Mouse (Mus musculus) ovary, postnatal 10 days (tissue): ENCODE data around the gene Bloc1s1.

ENCODE experiments used
- DNase-seq: peaks from one replicate; pipeline ENCODE4 v3.0.0; 2022; ENCODE audit warnings: low spot score

Bloc1s1 gene

GRCm38 (mm10) chr10:128923935-128924334, at the start of gene Bloc1s1:
Gene Bloc1s1, minus strand, starts transcription at chr10:128924035.
- no peak for DNase-seq

GRCm38 (mm10) chr10:128972841-128973240, 49.0 kb upstream of the Bloc1s1 start:
- DNase-seq = no peak

GRCm38 (mm10) chr10:128970740-128971250, 47.0 kb upstream of the Bloc1s1 start:
- no peak for DNase-seq

GRCm38 (mm10) chr10:128968341-128968749, 44.5 kb upstream of the Bloc1s1 start:
- DNase-seq = no peak

GRCm38 (mm10) chr10:128965871-128966270, 42.0 kb upstream of the Bloc1s1 start:
- DNase-seq = no peak

GRCm38 (mm10) chr10:128964961-128965360, 41.1 kb upstream of the Bloc1s1 start:
- no peak for DNase-seq

- no peak for DNase-seq
Measured at GRCm38 (mm10) chr10:128960590-128961584, 37.1 kb upstream of the Bloc1s1 start, which contains the start of gene Mettl7b. Gene Mettl7b, minus strand, starts transcription at chr10:128960988.

GRCm38 (mm10) chr10:128960142-128960541, 36.3 kb upstream of the Bloc1s1 start:
- no peak for DNase-seq

- DNase-seq = no peak
Measured at GRCm38 (mm10) chr10:128958340-128958739, 34.5 kb upstream of the Bloc1s1 start.

- DNase-seq = no peak
Measured at GRCm38 (mm10) chr10:128950208-128950887, 26.5 kb upstream of the Bloc1s1 start.

GRCm38 (mm10) chr10:128947496-128947895, 23.7 kb upstream of the Bloc1s1 start:
- DNase-seq = no peak

GRCm38 (mm10) chr10:128945675-128946074, 21.8 kb upstream of the Bloc1s1 start:
- no peak for DNase-seq

GRCm38 (mm10) chr10:128940475-128941061, 16.7 kb upstream of the Bloc1s1 start:
- no peak for DNase-seq

- DNase-seq = no peak
Measured at GRCm38 (mm10) chr10:128938974-128939373, 15.1 kb upstream of the Bloc1s1 start.

- no peak for DNase-seq
Measured at GRCm38 (mm10) chr10:128938457-128938856, 14.6 kb upstream of the Bloc1s1 start.

GRCm38 (mm10) chr10:128937756-128938390, 14.0 kb upstream of the Bloc1s1 start:
- DNase-seq = no peak

GRCm38 (mm10) chr10:128935826-128936440, 12.1 kb upstream of the Bloc1s1 start:
- DNase-seq = no peak

- DNase-seq = no peak
Measured at GRCm38 (mm10) chr10:128934997-128935787, 11.4 kb upstream of the Bloc1s1 start.

- DNase-seq = no peak
Measured at GRCm38 (mm10) chr10:128933976-128934721, 10.3 kb upstream of the Bloc1s1 start.

GRCm38 (mm10) chr10:128933574-128933973, 9.7 kb upstream of the Bloc1s1 start, which contains the start of gene Itga7:
Gene Itga7, plus strand, starts transcription at chr10:128933818.
- DNase-seq = no peak
